Mouse (Mus musculus) heart, adult 2 months (tissue): ENCODE measurements around the gene Atg16l2.

Experiments
- CTCF ChIP-seq: fragments of 200-600 bp; IDR thresholded peaks from 2 replicates; pipeline ENCODE4 v1.8.1; 2022; ENCODE audit warnings: antibody characterized with exemption, mild to moderate bottlenecking, moderate library complexity
- EP300 ChIP-seq: fragments of 200-500 bp; IDR thresholded peaks from 2 replicates; pipeline ENCODE4 v1.6.1; 2011; ENCODE audit warnings: low read depth, low read length, control low read depth; ENCODE audit not compliant: insufficient read depth
- POLR2A ChIP-seq: fragments of 200-500 bp; IDR thresholded peaks from 2 replicates; pipeline ENCODE4 v1.6.1; 2011; ENCODE audit warnings: mild to moderate bottlenecking, low read depth, low read length, control low read depth; ENCODE audit not compliant: insufficient read depth

DNA sequence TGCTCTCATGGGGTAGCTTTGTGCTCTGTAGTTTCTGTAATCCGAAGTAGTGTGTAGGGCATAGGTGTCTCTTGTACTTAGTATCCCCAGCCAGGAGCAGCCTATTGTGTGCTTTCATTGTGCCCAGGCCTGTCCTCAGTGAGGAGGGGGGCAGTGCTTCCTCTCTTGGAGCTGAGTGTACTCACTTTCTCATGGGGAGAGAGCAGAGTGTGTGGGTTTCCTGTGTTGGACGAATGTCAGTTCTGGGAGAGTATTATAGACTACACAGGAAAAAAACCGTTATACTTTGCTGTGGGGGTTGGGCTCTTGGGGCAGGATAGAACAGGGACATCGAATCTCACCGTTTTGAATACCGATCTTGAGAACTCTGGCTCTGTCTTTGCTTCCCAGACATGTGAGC is 39.4 kb upstream of the Atg16l2 start:
- TF ChIP-seq CTCF (no peak), POLR2A (no peak), EP300 (no peak)
